Mouse (Mus musculus) myocyte (in vitro differentiated cells): ENCODE measurements around the gene Mybpc1.

ENCODE experiments used
- MYOD1 ChIP-seq, 3 experiments: IDR thresholded peaks; one replicate each; pipeline ENCODE4 v1.6.1; 2011; ENCODE audit warnings: control low read depth in 2 of 3, low read depth in 2 of 3, mild to moderate bottlenecking in 2 of 3, moderate library complexity in 1 of 3; ENCODE audit not compliant: insufficient read length in 2 of 3, control insufficient read depth in 1 of 3
- POLR2A ChIP-seq: IDR thresholded peaks from one replicate; pipeline ENCODE4 v1.6.1; 2011; ENCODE audit warnings: low read depth, mild to moderate bottlenecking, control low read depth, moderate library complexity; ENCODE audit not compliant: insufficient read length

- TF ChIP-seq MYOD1 (IDR thresholded peaks at IDR 0.05; ENCODE audit: control insufficient read depth in 1 of 3, insufficient read length in 2 of 3, low read depth in 2 of 3), result peak in 1 of 3 experiments; percentile 33
- TF ChIP-seq POLR2A, result no peak
These were observed 90.5 kb downstream of the Mybpc1 start for GRCm38 (mm10) chr10:88514495-88514894.
